Mouse (Mus musculus) bone marrow, adult 2 months (tissue): ENCODE results near the gene Zfand3.

Source experiments
- CTCF ChIP-seq: fragments of 200-500 bp; IDR thresholded peaks from 2 replicates; pipeline ENCODE4 v1.5.1; 2011; ENCODE audit warnings: low read length, control low read depth; ENCODE audit not compliant: control insufficient read depth, insufficient read depth
- POLR2A ChIP-seq: fragments of 200-500 bp; IDR thresholded peaks from 2 replicates; pipeline ENCODE4 v1.6.1; 2011; ENCODE audit warnings: low read depth, mild to moderate bottlenecking, control low read depth, low read length, borderline replicate concordance; ENCODE audit not compliant: control insufficient read depth

- TF ChIP-seq POLR2A (no peak), CTCF (no peak)
Observed at GRCm38 (mm10) chr17:30103641-30104165, 99.2 kb downstream of the Zfand3 start.
